Mouse (Mus musculus) forebrain, embryonic 14.5 days (tissue): ENCODE data around the gene Ispd. TPM values are rescaled to one million over a fixed set of nuclear protein-coding genes. Genes with fewer than 3 reads are reported as not detected.

Source experiments
- ATAC-seq: fragments of 200-750 bp; cut with Nextera tagmentation; 2 replicates; pipeline ENCODE4 v1.8.0; 2017; ENCODE audit warnings: mild to moderate bottlenecking, moderate library complexity
- DNase-seq: peaks from one replicate; pipeline ENCODE4 v3.0.0-alpha.2; 2015; ENCODE audit warnings: low spot score
- H3K27ac ChIP-seq: fragments of 300-500 bp; sonication (generic); 2 replicates; pipeline ENCODE4 v1.5.1; 2014; ENCODE audit warnings: low read depth, mild to moderate bottlenecking, control low read depth, low read length, moderate library complexity
- H3K27me3 ChIP-seq: fragments of 300-500 bp; sonication (generic); replicated peaks from 2 replicates; pipeline ENCODE4 v1.6.1; 2014; ENCODE audit warnings: low read length, control low read depth, mixed read lengths; ENCODE audit not compliant: control insufficient read depth, insufficient read depth
- H3K36me3 ChIP-seq: fragments of 300-500 bp; sonication (generic); 2 replicates; pipeline ENCODE4 v1.6.1; 2014; ENCODE audit warnings: low read length, control low read depth; ENCODE audit not compliant: control insufficient read depth, insufficient read depth
- H3K4me1 ChIP-seq: fragments of 300-500 bp; sonication (generic); 2 replicates; pipeline ENCODE4 v1.6.1; 2014; ENCODE audit warnings: antibody characterized with exemption, low read length, control low read depth; ENCODE audit not compliant: control insufficient read depth, insufficient read depth
- H3K4me2 ChIP-seq: fragments of 300-500 bp; sonication (generic); 2 replicates; pipeline ENCODE4 v1.6.1; 2014; ENCODE audit warnings: mild to moderate bottlenecking, control low read depth, low read length
- H3K4me3 ChIP-seq: fragments of 300-500 bp; sonication (generic); 2 replicates; pipeline ENCODE4 v1.5.1; 2014; ENCODE audit warnings: low read depth, low read length, control low read depth
- H3K9ac ChIP-seq: fragments of 300-500 bp; sonication (generic); 2 replicates; pipeline ENCODE4 v1.6.1; 2014; ENCODE audit warnings: mild to moderate bottlenecking, low read length, control low read depth, moderate library complexity
- H3K9me3 ChIP-seq: fragments of 300-500 bp; sonication (generic); replicated peaks from 2 replicates; pipeline ENCODE4 v1.6.1; 2016; ENCODE audit warnings: low read length, control low read depth, mixed read lengths; ENCODE audit not compliant: control insufficient read depth
- WGBS: fragments of 180-500 bp; shearing (Covaris S2); extraction: QIAGEN DNeasy Blood & Tissue Kit; methylation state at CpG from one replicate; pipeline ENCODE4 v1.1.7; 2014; 5-methylcytosine and 5-hydroxymethylcytosine counted together
- polyA plus RNA-seq: library from polyadenylated mRNA; unstranded; fragments of >200 nt; fragmentation: Nextera tagmentation; extraction: Ambion mirVana; gene quantifications from 2 replicates; pipeline ENCODE4 v1.2.1, GENCODE M21; 2014

The Ispd gene
- polyA plus RNA-seq, 1 experiment from 2014 or later: 7.2 TPM

- H3K4me2 ChIP-seq: no peak overlapping the region
- H3K9ac ChIP-seq: no peak overlapping the region
- H3K27me3 ChIP-seq: no peaks in the 10 kb centered on the region
- H3K4me1 ChIP-seq: no peaks in the 10 kb centered on the region
- no peak overlapping the region for H3K4me3 ChIP-seq
- WGBS: 62% methylated on average over 3 of the region's 3 CpGs
- H3K36me3 ChIP-seq: no peaks in the 10 kb centered on the region
- no peaks in the 10 kb centered on the region for H3K9me3 ChIP-seq
- no peak for DNase-seq
- no peak for ATAC-seq
- H3K27ac ChIP-seq: no peak overlapping the region
Measured at GRCm38 (mm10) chr12:36664783-36665182, 283.5 kb downstream of the Ispd start.

DNA sequence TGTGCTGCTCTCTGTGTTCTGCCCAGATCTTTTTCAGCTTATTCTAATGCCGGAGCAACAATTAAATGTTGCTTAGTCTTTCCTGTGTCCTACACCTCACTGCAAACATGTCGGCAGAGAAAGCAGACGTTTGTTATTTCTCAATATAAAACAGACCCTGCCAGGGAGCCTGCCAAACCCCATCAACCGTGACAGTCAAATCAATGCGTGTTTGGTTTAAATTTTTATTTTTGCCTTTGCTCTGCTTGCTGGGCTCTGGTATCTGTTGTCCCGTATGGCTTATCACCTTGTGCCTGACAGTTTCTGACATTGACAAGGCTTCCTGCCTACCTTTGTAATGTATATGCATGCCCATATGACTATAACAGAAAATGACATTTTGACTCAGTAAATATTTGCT lies 285.5 kb downstream of the Ispd start:
- ATAC-seq (peak; percentile 61), DNase-seq (peak; percentile 48)
- no peak overlapping the region for H3K9ac ChIP-seq
- no peaks in the 10 kb centered on the region for H3K27me3 ChIP-seq
- H3K4me3 ChIP-seq: no peak overlapping the region
- H3K9me3 ChIP-seq: no peaks in the 10 kb centered on the region
- WGBS: 47% methylated on average over 6 of the region's 6 CpGs
- H3K4me1 ChIP-seq: no peaks in the 10 kb centered on the region
- no peak overlapping the region for H3K4me2 ChIP-seq
- H3K27ac ChIP-seq: peak overlapping the region; percentile 33
- no peaks in the 10 kb centered on the region for H3K36me3 ChIP-seq

GRCm38 (mm10) chr12:36670164-36670908 lies 289.1 kb downstream of the Ispd start:
- Histone ChIP-seq H3K27me3 (no peaks in the 10 kb centered on the region), H3K4me2 (no peak overlapping the region), H3K36me3 (no peaks in the 10 kb centered on the region), H3K9ac (no peak overlapping the region), H3K9me3 (no peaks in the 10 kb centered on the region), H3K4me1 (no peaks in the 10 kb centered on the region), H3K27ac (no peak overlapping the region), H3K4me3 (no peak overlapping the region)
- WGBS: 72% methylated on average over 5 of the region's 5 CpGs
- DNase-seq: no peak
- peak; percentile 33; the same call in 1 of the 2 replicates for ATAC-seq

- Histone ChIP-seq H3K36me3 (no peaks in the 10 kb centered on the region), H3K27me3 (no peaks in the 10 kb centered on the region), H3K4me3 (no peak overlapping the region), H3K27ac (no peak overlapping the region), H3K4me1 (no peaks in the 10 kb centered on the region), H3K9me3 (no peaks in the 10 kb centered on the region), H3K9ac (no peak overlapping the region), H3K4me2 (no peak overlapping the region)
- peak; percentile 63; the same call in 1 of the 2 replicates for ATAC-seq
- DNase-seq: peak; percentile 66
- 34% methylated on average over 10 of the region's 10 CpGs for WGBS
Measured at GRCm38 (mm10) chr12:36670915-36671579, 289.8 kb downstream of the Ispd start.

- ATAC-seq: no peak
- no peaks in the 10 kb centered on the region for H3K4me1 ChIP-seq
- H3K27me3 ChIP-seq: no peaks in the 10 kb centered on the region
- H3K9ac ChIP-seq: no peak overlapping the region
- no peak overlapping the region for H3K27ac ChIP-seq
- 64% methylated on average over 2 of the region's 2 CpGs for WGBS
- no peak overlapping the region for H3K4me3 ChIP-seq
- H3K36me3 ChIP-seq: no peaks in the 10 kb centered on the region
- DNase-seq: no peak
- no peaks in the 10 kb centered on the region for H3K9me3 ChIP-seq
- no peak overlapping the region for H3K4me2 ChIP-seq
Measured at GRCm38 (mm10) chr12:36674481-36674880, 293.2 kb downstream of the Ispd start.

GRCm38 (mm10) chr12:36678220-36678619 lies 297.0 kb downstream of the Ispd start:
- WGBS: 88% methylated on average over 4 of the region's 4 CpGs
- ATAC-seq: no peak

DNA sequence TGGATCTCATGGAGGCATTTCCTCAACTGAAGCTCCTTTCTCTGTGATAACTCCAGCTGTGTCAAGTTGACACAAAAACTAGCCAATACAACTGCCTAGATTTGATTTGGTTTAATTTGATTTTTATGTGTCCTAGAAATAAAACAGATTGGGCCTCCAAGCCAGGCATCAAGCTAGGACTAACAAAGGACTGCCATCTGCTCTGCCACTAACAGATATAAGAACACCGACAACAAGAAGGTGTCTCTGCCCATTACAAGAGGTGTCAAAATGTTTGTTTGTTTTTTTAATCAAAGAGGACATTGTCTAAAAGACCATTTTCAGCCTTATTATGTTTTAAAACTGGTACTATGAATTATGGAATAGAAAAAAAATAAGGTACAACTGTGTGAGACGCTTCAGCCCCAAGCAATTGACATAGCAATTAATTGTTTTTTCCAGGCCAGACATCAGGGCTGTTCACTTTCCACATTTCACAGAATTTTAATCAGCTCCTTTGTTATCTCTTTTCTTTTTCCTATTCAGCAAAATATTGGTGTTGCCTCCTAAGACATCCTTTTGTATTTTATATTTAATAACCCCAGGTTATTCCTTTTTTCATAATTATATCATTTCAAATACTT lies 299.7 kb downstream of the Ispd start:
- Histone ChIP-seq H3K9me3 (no peaks in the 10 kb centered on the region), H3K4me1 (no peaks in the 10 kb centered on the region), H3K27me3 (no peaks in the 10 kb centered on the region), H3K36me3 (no peaks in the 10 kb centered on the region), H3K27ac (no peak overlapping the region), H3K4me2 (no peak overlapping the region), H3K9ac (no peak overlapping the region), H3K4me3 (no peak overlapping the region)
- ATAC-seq: peak; percentile 59; the same call in 1 of the 2 replicates
- peak; percentile 38 for DNase-seq
- 54% methylated on average over 2 of the region's 2 CpGs for WGBS

More at GRCm38 (mm10) chr12:36678220-36678619, 297.0 kb downstream of the Ispd start:
- Histone ChIP-seq H3K9ac (no peak overlapping the region), H3K27me3 (no peaks in the 10 kb centered on the region), H3K9me3 (no peaks in the 10 kb centered on the region), H3K36me3 (no peaks in the 10 kb centered on the region), H3K4me2 (no peak overlapping the region), H3K4me1 (no peaks in the 10 kb centered on the region), H3K27ac (no peak overlapping the region), H3K4me3 (no peak overlapping the region)
- DNase-seq: no peak

DNA sequence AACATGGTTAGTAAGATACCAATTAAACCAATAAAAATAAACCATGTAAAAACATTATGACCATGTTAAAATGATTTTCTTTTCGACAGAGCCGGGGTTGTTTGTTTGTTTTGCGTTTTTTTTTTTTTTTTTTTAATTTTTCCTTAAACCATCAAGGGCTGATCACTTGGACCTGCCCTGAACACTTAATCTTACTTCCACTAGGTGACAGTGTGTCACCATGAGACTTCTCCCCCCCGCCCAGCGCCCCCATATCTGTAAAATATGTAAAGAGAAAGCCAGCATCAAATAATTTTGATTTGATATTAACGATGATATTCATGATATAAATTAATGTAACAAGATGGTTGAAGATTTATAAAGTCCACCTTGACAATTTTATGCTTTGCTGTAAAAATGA lies 300.5 kb downstream of the Ispd start:
- DNase-seq (no peak), ATAC-seq (no peak)
- H3K9me3 ChIP-seq: no peaks in the 10 kb centered on the region
- 84% methylated on average over 6 of the region's 6 CpGs for WGBS
- no peak overlapping the region for H3K27ac ChIP-seq
- H3K4me3 ChIP-seq: no peak overlapping the region
- H3K27me3 ChIP-seq: no peaks in the 10 kb centered on the region
- no peak overlapping the region for H3K9ac ChIP-seq
- no peaks in the 10 kb centered on the region for H3K36me3 ChIP-seq
- no peak overlapping the region for H3K4me2 ChIP-seq
- no peaks in the 10 kb centered on the region for H3K4me1 ChIP-seq

- no peak for ATAC-seq
- H3K9ac ChIP-seq: no peak overlapping the region
- no peak for DNase-seq
- H3K9me3 ChIP-seq: no peaks in the 10 kb centered on the region
- no peak overlapping the region for H3K27ac ChIP-seq
- 69% methylated on average over 2 of the region's 2 CpGs for WGBS
- no peaks in the 10 kb centered on the region for H3K4me1 ChIP-seq
- H3K4me3 ChIP-seq: no peak overlapping the region
- no peaks in the 10 kb centered on the region for H3K36me3 ChIP-seq
- no peak overlapping the region for H3K4me2 ChIP-seq
- no peaks in the 10 kb centered on the region for H3K27me3 ChIP-seq
Measured at GRCm38 (mm10) chr12:36694072-36694471, 312.8 kb downstream of the Ispd start.
